Mouse (Mus musculus) thymus, postnatal 14 days (tissue): Measurements from ENCODE around the gene Camta1.
A peak's percentile ranks its signal among the peaks of the same experiment; 100 is the strongest.

Source experiments
- DNase-seq: peaks from one replicate; pipeline ENCODE4 v3.0.0; 2021

The Camta1 gene

GRCm38 (mm10) chr4:151666411-151666901, 195.2 kb downstream of the Camta1 start:
- DNase-seq: no peak

- no peak for DNase-seq
These were observed 200.2 kb downstream of the Camta1 start for GRCm38 (mm10) chr4:151661486-151661885.

- DNase-seq: no peak
These were observed 205.2 kb downstream of the Camta1 start for GRCm38 (mm10) chr4:151656427-151656826.

GRCm38 (mm10) chr4:151655637-151656385, 205.9 kb downstream of the Camta1 start:
- no peak for DNase-seq

GRCm38 (mm10) chr4:151655227-151655626, 206.4 kb downstream of the Camta1 start:
- no peak for DNase-seq

GRCm38 (mm10) chr4:151642418-151642817, 219.3 kb downstream of the Camta1 start:
- no peak for DNase-seq

GRCm38 (mm10) chr4:151640971-151641370, 220.7 kb downstream of the Camta1 start:
- DNase-seq: no peak

- no peak for DNase-seq
These were observed 222.7 kb downstream of the Camta1 start for GRCm38 (mm10) chr4:151638941-151639340.

- DNase-seq: no peak
These were observed 224.3 kb downstream of the Camta1 start for GRCm38 (mm10) chr4:151637348-151637747.

- no peak for DNase-seq
These were observed 226.9 kb downstream of the Camta1 start for GRCm38 (mm10) chr4:151634771-151635170.

- DNase-seq: no peak
These were observed 227.9 kb downstream of the Camta1 start for GRCm38 (mm10) chr4:151633795-151634194.

- no peak for DNase-seq
These were observed 229.4 kb downstream of the Camta1 start for GRCm38 (mm10) chr4:151632321-151632720.

GRCm38 (mm10) chr4:151630664-151631063, 231.0 kb downstream of the Camta1 start:
- no peak for DNase-seq

- no peak for DNase-seq
These were observed 231.4 kb downstream of the Camta1 start for GRCm38 (mm10) chr4:151630231-151630630.

GRCm38 (mm10) chr4:151619541-151620016, 242.1 kb downstream of the Camta1 start:
- no peak for DNase-seq

- no peak for DNase-seq
These were observed 243.0 kb downstream of the Camta1 start for GRCm38 (mm10) chr4:151618420-151619310.

- no peak for DNase-seq
These were observed 250.1 kb downstream of the Camta1 start for GRCm38 (mm10) chr4:151611621-151612020.

- DNase-seq: peak; percentile 27
These were observed 251.4 kb downstream of the Camta1 start for GRCm38 (mm10) chr4:151610266-151610665.

- peak; percentile 4 for DNase-seq
These were observed 256.8 kb downstream of the Camta1 start for GRCm38 (mm10) chr4:151604907-151605306.

- DNase-seq: peak; percentile 28
These were observed 257.2 kb downstream of the Camta1 start for GRCm38 (mm10) chr4:151604481-151604880.

- no peak for DNase-seq
These were observed 258.1 kb downstream of the Camta1 start for GRCm38 (mm10) chr4:151603586-151603985.

- DNase-seq: no peak
These were observed 266.6 kb downstream of the Camta1 start for GRCm38 (mm10) chr4:151595116-151595515.

- DNase-seq: no peak
These were observed 268.6 kb downstream of the Camta1 start for GRCm38 (mm10) chr4:151593042-151593441.

GRCm38 (mm10) chr4:151586074-151586473, 275.6 kb downstream of the Camta1 start:
- no peak for DNase-seq
